Mouse (Mus musculus) forebrain, embryonic 13.5 days (tissue): ENCODE measurements around the gene Ilkap. TPM values are rescaled to one million over a fixed set of nuclear protein-coding genes. Genes with fewer than 3 reads are reported as not detected.

Experiments
- ATAC-seq: fragments of 200-750 bp; cut with Nextera tagmentation; 2 replicates; pipeline ENCODE4 v1.8.0; 2017
- H3K27ac ChIP-seq: fragments of 300-500 bp; sonication (generic); 2 replicates; pipeline ENCODE4 v1.5.1; 2015; ENCODE audit warnings: inconsistent platforms, mild to moderate bottlenecking, moderate library complexity
- H3K27me3 ChIP-seq: fragments of 300-500 bp; sonication (generic); 2 replicates; pipeline ENCODE4 v1.6.1; 2015; ENCODE audit warnings: mild to moderate bottlenecking, inconsistent platforms
- H3K36me3 ChIP-seq: fragments of 300-500 bp; sonication (generic); 2 replicates; pipeline ENCODE4 v1.6.1; 2015; ENCODE audit warnings: mild to moderate bottlenecking, inconsistent platforms; ENCODE audit not compliant: poor library complexity, severe bottlenecking
- H3K4me1 ChIP-seq: fragments of 300-500 bp; sonication (generic); 2 replicates; pipeline ENCODE4 v1.6.1; 2015; ENCODE audit warnings: inconsistent platforms
- H3K4me2 ChIP-seq: fragments of 300-500 bp; sonication (generic); 2 replicates; pipeline ENCODE4 v1.6.1; 2015; ENCODE audit warnings: inconsistent platforms, mild to moderate bottlenecking, moderate library complexity
- H3K4me3 ChIP-seq: fragments of 300-500 bp; sonication (generic); 2 replicates; pipeline ENCODE4 v1.5.1; 2015; ENCODE audit warnings: mild to moderate bottlenecking, inconsistent platforms
- H3K9ac ChIP-seq: fragments of 300-500 bp; sonication (generic); 2 replicates; pipeline ENCODE4 v1.6.1; 2015; ENCODE audit warnings: mild to moderate bottlenecking, inconsistent platforms
- H3K9me3 ChIP-seq: fragments of 300-500 bp; sonication (generic); replicated peaks from 2 replicates; pipeline ENCODE4 v1.6.1; 2016; ENCODE audit warnings: inconsistent platforms
- WGBS: fragments of 180-500 bp; shearing (Covaris S2); methylation state at CpG from one replicate; pipeline ENCODE4 v1.1.7; 2015; 5-methylcytosine and 5-hydroxymethylcytosine counted together
- polyA plus RNA-seq: library from polyadenylated mRNA; unstranded; fragments of >200 nt; fragmentation: Nextera tagmentation; extraction: Ambion mirVana; gene quantifications from 2 replicates; pipeline ENCODE4 v1.2.1, GENCODE M21; 2015

The Ilkap gene
- polyA plus RNA-seq, 1 experiment from 2014 or later, result 162 TPM

DNA sequence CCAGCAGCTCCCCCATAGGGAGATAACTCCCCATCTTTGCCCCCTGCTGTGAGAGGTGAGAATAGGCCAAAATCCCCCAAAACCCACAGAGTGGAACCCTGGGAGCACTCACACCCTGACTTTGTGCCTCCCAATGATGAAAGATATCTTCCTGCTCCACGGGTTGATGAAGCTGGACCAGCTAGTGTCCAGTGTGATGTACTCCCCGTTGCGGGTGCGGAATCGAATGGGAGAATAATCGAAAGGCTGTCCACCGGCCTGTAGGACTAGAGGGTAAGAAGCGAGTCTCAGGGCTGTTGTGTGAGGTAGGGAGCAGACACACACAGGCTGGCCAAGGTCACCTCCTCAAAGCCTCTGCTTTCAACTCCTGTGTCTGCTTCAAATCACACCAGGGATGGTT lies 36.3 kb upstream of the Ilkap start:
- ATAC-seq, result no peak
- Histone ChIP-seq H3K4me1 (peaks cover 13% of the 10 kb centered on the region), H3K27me3 (no peaks in the 10 kb centered on the region), H3K9ac (no peak overlapping the region), H3K27ac (no peak overlapping the region), H3K36me3 (peaks cover 32% of the 10 kb centered on the region), H3K9me3 (no peaks in the 10 kb centered on the region), H3K4me3 (no peak overlapping the region), H3K4me2 (no peak overlapping the region)
- WGBS, result 95% methylated on average over 8 of the region's 8 CpGs

GRCm38 (mm10) chr1:91430761-91431160 lies 32.1 kb upstream of the Ilkap start:
- peaks cover 40% of the 10 kb centered on the region; the same call in 1 of the 2 replicates for H3K36me3 ChIP-seq
- H3K4me3 ChIP-seq, result no peak overlapping the region
- 87% methylated on average over 7 of the region's 7 CpGs for WGBS
- no peaks in the 10 kb centered on the region for H3K9me3 ChIP-seq
- no peak for ATAC-seq
- no peaks in the 10 kb centered on the region for H3K27me3 ChIP-seq
- H3K9ac ChIP-seq, result no peak overlapping the region
- no peak overlapping the region for H3K27ac ChIP-seq
- H3K4me2 ChIP-seq, result no peak overlapping the region
- peaks cover 2% of the 10 kb centered on the region for H3K4me1 ChIP-seq

GRCm38 (mm10) chr1:91429212-91429611 lies 30.6 kb upstream of the Ilkap start:
- Histone ChIP-seq H3K9me3 (no peaks in the 10 kb centered on the region), H3K4me2 (no peak overlapping the region), H3K4me1 (no peaks in the 10 kb centered on the region), H3K4me3 (no peak overlapping the region), H3K9ac (no peak overlapping the region), H3K36me3 (peaks cover 41% of the 10 kb centered on the region; the same call in 1 of the 2 replicates), H3K27ac (no peak overlapping the region), H3K27me3 (no peaks in the 10 kb centered on the region)
- ATAC-seq, result no peak
- 92% methylated on average over 10 of the region's 10 CpGs for WGBS

DNA sequence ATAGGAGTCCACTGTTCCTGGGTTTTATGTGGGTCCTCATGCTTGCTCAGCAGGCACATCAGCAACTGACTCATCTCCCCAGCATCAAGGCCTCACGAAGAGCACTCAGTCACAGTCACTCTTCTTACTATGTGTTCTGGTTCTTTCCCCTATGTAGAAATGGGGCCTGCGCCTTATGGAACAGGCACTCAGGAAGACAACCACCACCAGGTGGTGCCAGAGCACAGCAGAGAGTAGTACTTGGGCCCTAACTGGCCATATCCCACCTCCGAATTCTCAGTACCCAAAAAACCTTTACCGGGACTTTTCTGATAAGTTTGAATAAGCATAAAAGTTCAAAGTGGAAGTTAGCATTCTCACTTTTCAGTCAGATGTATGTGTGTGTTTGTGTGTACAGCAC lies 30.0 kb upstream of the Ilkap start:
- WGBS, result 38% methylated on average over 4 of the region's 4 CpGs
- H3K4me2 ChIP-seq, result no peak overlapping the region
- H3K9ac ChIP-seq, result no peak overlapping the region
- no peak overlapping the region for H3K27ac ChIP-seq
- no peaks in the 10 kb centered on the region for H3K9me3 ChIP-seq
- ATAC-seq, result peak; percentile 76
- H3K4me1 ChIP-seq, result no peaks in the 10 kb centered on the region
- H3K4me3 ChIP-seq, result no peak overlapping the region
- H3K36me3 ChIP-seq, result peaks cover 38% of the 10 kb centered on the region
- no peaks in the 10 kb centered on the region for H3K27me3 ChIP-seq

- Histone ChIP-seq H3K4me2 (no peak overlapping the region), H3K36me3 (peaks cover 26% of the 10 kb centered on the region), H3K27me3 (no peaks in the 10 kb centered on the region), H3K27ac (no peak overlapping the region), H3K4me3 (no peak overlapping the region), H3K9ac (no peak overlapping the region), H3K4me1 (no peaks in the 10 kb centered on the region), H3K9me3 (no peaks in the 10 kb centered on the region)
- WGBS, result 84% methylated on average over 9 of the region's 9 CpGs
- ATAC-seq, result no peak
Measured at GRCm38 (mm10) chr1:91426397-91426796, 27.8 kb upstream of the Ilkap start.

- Histone ChIP-seq H3K27me3 (no peaks in the 10 kb centered on the region), H3K4me1 (peaks cover 7% of the 10 kb centered on the region; the same call in 1 of the 2 replicates), H3K36me3 (peaks cover 14% of the 10 kb centered on the region), H3K9me3 (no peaks in the 10 kb centered on the region), H3K9ac (no peak overlapping the region), H3K4me3 (no peak overlapping the region), H3K27ac (no peak overlapping the region), H3K4me2 (no peak overlapping the region)
- 85% methylated on average over 8 of the region's 8 CpGs for WGBS
- ATAC-seq, result no peak
Measured at GRCm38 (mm10) chr1:91420601-91421065, 22.0 kb upstream of the Ilkap start.

DNA sequence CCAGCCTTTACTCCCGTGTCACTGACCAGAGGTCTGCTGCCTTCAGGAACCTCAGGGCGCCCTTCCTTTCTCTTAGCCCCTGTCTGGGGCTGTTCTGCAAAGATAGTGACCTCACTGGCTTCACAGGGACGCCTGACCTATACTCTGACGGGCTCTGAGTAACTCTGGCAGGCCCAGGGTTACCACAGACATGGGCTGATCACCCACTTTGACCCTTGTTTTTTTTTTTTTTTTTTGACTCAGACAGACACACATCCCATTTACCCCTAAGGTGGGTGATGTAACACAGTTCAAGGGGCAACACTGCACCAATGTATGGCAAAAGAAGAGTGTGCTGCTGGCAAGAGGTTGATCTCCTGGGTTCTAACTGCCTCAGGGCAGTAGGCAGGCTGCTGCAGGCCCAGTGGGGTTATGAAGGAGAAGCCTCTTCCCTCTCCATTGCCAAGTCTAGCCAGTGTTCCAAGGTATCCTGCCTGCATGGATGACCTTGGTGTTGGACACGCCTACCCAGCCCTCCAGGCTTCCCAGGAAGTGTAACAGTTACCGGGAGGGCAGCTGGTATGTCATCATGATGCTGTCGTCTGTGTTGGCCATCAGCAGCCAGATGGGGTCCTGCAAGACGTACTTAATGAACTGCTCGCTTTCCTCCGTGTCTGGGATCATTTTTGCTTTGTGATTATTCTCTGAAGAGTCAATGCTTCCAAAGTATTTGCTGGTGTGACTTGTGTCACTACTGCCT lies 21.4 kb upstream of the Ilkap start:
- no peak overlapping the region for H3K4me3 ChIP-seq
- H3K4me1 ChIP-seq, result peaks cover 13% of the 10 kb centered on the region
- no peak overlapping the region for H3K9ac ChIP-seq
- H3K36me3 ChIP-seq, result peaks cover 14% of the 10 kb centered on the region
- WGBS, result 71% methylated on average over 10 of the region's 10 CpGs
- no peak overlapping the region for H3K4me2 ChIP-seq
- H3K9me3 ChIP-seq, result no peaks in the 10 kb centered on the region
- no peak for ATAC-seq
- H3K27me3 ChIP-seq, result no peaks in the 10 kb centered on the region
- no peak overlapping the region for H3K27ac ChIP-seq

- Histone ChIP-seq H3K4me1 (peaks cover 29% of the 10 kb centered on the region), H3K27me3 (no peaks in the 10 kb centered on the region), H3K4me2 (no peak overlapping the region), H3K27ac (no peak overlapping the region; the same call in 1 of the 2 replicates), H3K9me3 (no peaks in the 10 kb centered on the region), H3K4me3 (no peak overlapping the region), H3K36me3 (peaks cover 11% of the 10 kb centered on the region), H3K9ac (no peak overlapping the region)
- WGBS, result 85% methylated on average over 1 of the region's 1 CpGs
- no peak for ATAC-seq
Measured at GRCm38 (mm10) chr1:91417991-91418390, 19.4 kb upstream of the Ilkap start.

GRCm38 (mm10) chr1:91415311-91415710 lies 16.7 kb upstream of the Ilkap start:
- H3K4me1 ChIP-seq, result peaks cover 50% of the 10 kb centered on the region
- no peaks in the 10 kb centered on the region for H3K9me3 ChIP-seq
- H3K27me3 ChIP-seq, result no peaks in the 10 kb centered on the region
- 46% methylated on average over 5 of the region's 5 CpGs for WGBS
- H3K4me2 ChIP-seq, result peak overlapping the region; percentile 92
- no peak for ATAC-seq
- H3K9ac ChIP-seq, result 0 out of 2 replicates have a peak overlapping the region, but pooled peaks have one; percentile 95
- H3K27ac ChIP-seq, result peak overlapping the region; percentile 99
- H3K4me3 ChIP-seq, result no peak overlapping the region
- peaks cover 26% of the 10 kb centered on the region for H3K36me3 ChIP-seq

- Histone ChIP-seq H3K27me3 (no peaks in the 10 kb centered on the region), H3K9me3 (no peaks in the 10 kb centered on the region), H3K4me3 (no peak overlapping the region; the same call in 1 of the 2 replicates), H3K9ac (peak overlapping the region; percentile 95; the same call in 1 of the 2 replicates), H3K4me2 (peak overlapping the region; percentile 92), H3K36me3 (peaks cover 29% of the 10 kb centered on the region), H3K4me1 (peaks cover 50% of the 10 kb centered on the region), H3K27ac (peak overlapping the region; percentile 99)
- ATAC-seq, result no peak
- 41% methylated on average over 4 of the region's 4 CpGs for WGBS
Measured at GRCm38 (mm10) chr1:91414903-91415302, 16.3 kb upstream of the Ilkap start.

DNA sequence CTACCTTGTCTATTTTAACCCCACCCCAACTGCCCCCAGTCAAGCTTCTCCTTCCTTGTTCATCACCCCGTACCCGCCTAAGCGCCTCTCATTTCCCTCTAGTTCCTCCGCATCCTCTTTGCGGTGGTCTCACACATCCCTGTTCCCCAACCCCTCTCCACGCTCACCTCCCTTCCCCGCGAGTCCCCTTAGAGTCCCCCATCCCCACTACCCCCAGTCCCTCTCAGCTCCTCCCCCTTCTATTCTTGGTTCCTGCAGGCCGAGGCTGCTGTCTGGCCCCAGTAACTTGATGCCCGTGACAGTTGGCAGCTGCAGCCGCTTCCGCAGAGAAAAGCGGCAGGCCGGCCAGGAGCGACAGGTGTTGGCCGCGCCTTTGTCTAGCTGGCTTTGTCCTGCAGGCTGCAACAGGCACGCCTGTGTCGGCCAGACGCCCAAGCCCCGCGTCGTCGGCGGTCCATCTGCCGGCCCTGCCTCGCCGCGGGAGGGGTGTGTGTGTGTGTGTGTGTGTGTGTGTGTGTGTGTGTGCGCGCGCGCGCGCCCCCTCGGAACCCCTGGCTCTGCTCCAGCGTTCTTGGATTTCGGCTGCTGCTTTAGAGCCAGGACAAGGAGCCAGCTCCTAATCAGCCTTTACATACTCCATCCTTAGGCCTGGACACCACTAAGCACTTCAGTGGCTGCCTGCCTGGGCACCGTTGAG lies 15.4 kb upstream of the Ilkap start, which contains the start of gene Hes6:
Gene Hes6 (minus strand): TSS at position 141 of the 697 bp plus-strand sequence.
- ATAC-seq, result peak; percentile 78
- H3K9ac ChIP-seq, result peak within 1 kb of the TSS; percentile 95
- H3K9me3 ChIP-seq, result no peaks in the 10 kb centered on the region
- under 1% methylated on average over 25 of the region's 39 CpGs for WGBS
- peaks cover 26% of the 10 kb centered on the region for H3K36me3 ChIP-seq
- H3K4me1 ChIP-seq, result peaks cover 50% of the 10 kb centered on the region
- H3K27ac ChIP-seq, result peak within 1 kb of the TSS; percentile 99
- peak within 1 kb of the TSS; percentile 92 for H3K4me2 ChIP-seq
- H3K4me3 ChIP-seq, result peak within 1 kb of the TSS; percentile 84
- no peaks in the 10 kb centered on the region for H3K27me3 ChIP-seq

- Histone ChIP-seq H3K36me3 (peaks cover 25% of the 10 kb centered on the region), H3K27ac (peak overlapping the region; percentile 99), H3K4me3 (peak overlapping the region; percentile 84), H3K4me1 (peaks cover 50% of the 10 kb centered on the region), H3K9ac (peak overlapping the region; percentile 95), H3K27me3 (no peaks in the 10 kb centered on the region), H3K9me3 (no peaks in the 10 kb centered on the region), H3K4me2 (peak overlapping the region; percentile 92)
- ATAC-seq, result no peak
- under 1% methylated on average over 14 of the region's 14 CpGs for WGBS
Measured at GRCm38 (mm10) chr1:91413536-91413897, 14.9 kb upstream of the Ilkap start.
